Mouse (Mus musculus) c-Kit-positive CD71-positive TER-119-negative erythroid progenitor cells, embryonic 14.5 days (primary cell): ENCODE results near the gene Hist2h4.
"Not testable (repeated sequence)": the region's sequence is repeated elsewhere in the genome, so short reads cannot be mapped to it uniquely, and the experiment has no call there.

Source experiments
- DNase-seq: peaks from one replicate; pipeline ENCODE4 v3.0.0-alpha.2; 2013; ENCODE audit warnings: low read depth

Gene Hist2h4

GRCm38 (mm10) chr3:96262979-96263550 is at the start of gene Hist2h4:
Gene Hist2h4, minus strand, starts transcription at chr3:96263311.
- peak; percentile 96 for DNase-seq

DNA sequence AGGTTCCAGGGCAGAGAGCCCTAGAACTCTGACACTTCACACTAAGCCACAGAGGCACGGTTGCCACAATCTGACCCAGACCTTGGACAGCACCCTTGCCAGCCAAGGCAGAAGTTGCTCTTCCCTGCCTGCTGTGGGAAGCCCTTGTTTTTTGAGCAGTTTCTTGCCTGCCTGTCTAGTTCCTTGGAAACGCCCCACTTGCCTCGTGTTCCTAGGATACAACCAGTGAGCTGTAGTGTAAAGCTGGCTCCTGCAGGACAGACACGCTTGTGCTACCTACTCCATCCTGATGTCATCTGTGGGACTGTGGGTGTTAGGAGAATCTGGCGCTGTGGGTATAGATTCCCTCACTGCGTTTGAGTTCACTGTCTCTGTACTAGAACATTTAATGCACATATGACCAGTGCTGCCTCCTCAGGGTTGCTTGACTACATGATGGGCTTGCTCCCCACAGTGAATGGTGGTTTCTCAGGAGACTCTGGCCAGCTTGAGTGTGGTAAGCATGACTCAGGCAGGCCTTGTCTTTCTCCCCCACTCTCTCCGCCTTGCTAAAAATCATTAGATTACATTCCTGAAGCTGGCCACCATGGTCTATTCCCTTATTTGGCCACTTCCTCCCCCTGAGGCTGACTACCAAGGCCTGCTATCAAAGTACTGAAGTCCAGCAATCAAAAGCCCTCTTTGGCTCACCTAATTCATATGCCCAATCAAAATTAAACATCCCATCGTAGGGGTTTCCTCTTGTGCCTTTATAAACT is 49.4 kb upstream of the Hist2h4 start:
- DNase-seq, result no peak

GRCm38 (mm10) chr3:96309441-96309840 is 46.3 kb upstream of the Hist2h4 start:
- DNase-seq, result no peak

DNA sequence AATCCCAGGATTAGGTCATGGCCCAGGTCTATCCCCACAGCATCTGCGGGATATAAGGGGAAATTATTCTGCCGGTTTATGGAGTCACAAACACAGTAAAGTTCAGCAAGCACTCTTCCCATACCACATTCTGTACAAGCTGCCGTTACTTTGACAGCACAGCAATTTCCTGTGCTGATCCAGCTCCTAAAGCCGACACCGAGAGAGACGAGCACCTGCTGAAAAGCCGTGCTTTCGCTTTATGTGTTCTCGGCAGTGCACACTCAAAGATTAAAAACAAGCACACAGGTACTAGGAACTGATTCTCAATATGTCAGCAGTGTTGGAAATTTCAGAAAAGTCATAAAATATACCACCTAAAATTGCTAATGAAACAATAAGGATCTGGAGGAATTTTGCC is 43.4 kb upstream of the Hist2h4 start:
- no peak for DNase-seq

GRCm38 (mm10) chr3:96302076-96302475 is 39.0 kb upstream of the Hist2h4 start:
- no peak for DNase-seq

DNA sequence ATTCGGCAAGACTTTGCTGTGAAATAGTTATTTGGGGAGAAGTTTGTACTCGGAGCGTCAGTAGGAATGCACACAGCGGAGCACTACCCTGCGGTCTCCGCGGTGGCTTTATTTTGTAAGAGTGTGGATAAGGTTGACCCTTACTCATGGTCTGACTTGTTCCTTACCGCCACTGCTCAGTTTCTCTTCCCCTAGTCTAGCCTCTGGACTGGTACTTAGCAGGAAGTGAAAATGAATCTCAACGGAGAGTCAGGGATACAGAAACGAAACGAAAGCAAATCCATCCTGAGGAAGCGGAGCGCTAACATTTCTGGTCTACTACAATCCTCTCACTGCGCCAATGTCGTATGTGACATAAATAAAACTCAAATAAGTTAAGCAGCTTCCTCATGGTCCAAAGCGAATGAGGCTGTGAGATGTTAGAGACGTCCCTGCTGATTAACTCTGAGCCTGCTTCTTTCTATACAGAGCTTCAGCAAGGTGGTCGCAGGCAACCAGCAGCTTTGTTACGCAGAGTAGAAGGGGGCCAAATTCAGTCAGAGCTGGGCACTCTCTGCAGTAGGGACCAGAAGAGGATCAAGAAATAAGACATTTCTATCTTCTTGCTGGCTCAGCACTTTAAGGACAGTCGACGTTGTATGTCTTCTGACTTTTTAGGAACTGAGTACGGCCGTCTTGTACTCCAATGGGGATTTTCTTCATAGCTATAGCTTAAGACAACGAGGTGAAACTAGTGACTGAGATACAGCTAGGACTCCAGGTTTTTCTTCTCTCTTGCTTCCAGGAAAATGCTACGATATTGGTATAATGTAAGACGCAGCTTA is 37.8 kb upstream of the Hist2h4 start:
- no peak for DNase-seq

DNA sequence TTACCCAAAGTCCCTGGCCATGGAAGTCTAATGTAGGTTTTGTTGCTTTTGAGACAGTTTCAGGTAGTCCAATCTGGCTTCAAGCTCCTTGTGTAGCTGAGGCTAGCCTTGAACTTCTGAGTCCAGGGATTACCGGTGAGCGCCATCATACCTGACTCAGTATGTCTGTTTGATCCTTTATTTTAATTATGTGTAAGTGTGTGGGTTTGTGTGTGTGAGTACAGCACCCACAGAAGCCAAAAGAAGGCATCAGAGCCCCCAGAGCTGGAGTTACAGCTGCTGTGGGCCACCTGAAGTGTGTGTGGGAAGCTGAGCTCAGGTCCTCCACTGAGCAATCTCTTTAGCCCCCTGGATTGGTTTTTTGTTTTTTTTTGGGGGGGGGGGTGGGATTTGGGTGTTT is 36.5 kb upstream of the Hist2h4 start:
- DNase-seq, result no peak

DNA sequence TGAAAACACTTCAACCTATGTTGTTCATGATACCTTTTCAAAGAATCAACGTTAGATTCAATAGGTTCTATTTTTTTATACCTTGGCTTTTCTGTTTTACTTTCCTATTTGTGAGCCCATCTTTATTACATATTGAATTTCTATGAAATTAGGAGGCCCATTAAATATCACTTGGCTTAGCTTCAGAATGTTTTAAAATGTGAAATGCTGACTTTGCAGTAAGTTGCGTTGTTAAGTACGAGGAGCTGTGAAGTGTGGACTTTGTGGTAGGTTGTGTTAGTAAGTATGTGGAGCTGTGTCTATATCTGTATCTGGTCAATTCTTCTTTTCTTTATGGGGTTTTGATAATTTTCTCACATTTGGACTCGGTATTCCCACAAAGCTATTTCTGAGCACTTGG is 35.2 kb upstream of the Hist2h4 start:
- DNase-seq, result no peak

- DNase-seq, result no peak
These were observed 30.7 kb upstream of the Hist2h4 start, which contains the start of gene Fcgr1 for GRCm38 (mm10) chr3:96293787-96294186. Gene Fcgr1, minus strand, starts transcription at chr3:96293969.

DNA sequence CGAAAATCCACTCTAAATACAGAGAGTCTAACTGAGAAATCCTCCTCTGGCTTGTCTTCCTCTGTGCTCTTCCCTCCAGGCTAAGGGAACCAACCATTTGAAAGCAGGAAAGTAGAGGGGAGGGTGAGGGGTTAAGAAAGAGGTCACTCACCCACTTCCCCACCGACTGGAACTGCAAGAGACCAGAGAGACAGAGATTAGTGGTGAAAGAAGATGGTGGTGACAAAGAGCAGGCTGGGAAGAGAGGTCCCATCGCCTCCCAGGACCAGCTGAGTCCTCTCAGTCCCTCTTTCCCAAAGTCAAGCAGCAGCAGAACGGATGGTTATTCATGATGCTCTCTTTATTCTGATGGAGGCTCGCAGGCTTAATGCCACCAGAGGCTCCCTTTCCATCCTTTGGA is 30.3 kb upstream of the Hist2h4 start:
- no peak for DNase-seq

GRCm38 (mm10) chr3:96292641-96293040 is 29.5 kb upstream of the Hist2h4 start:
- DNase-seq, result no peak

- DNase-seq, result not testable (repeated sequence)
These were observed 27.6 kb upstream of the Hist2h4 start for GRCm38 (mm10) chr3:96290727-96291126.

GRCm38 (mm10) chr3:96289201-96289600 is 26.1 kb upstream of the Hist2h4 start:
- no peak for DNase-seq

DNA sequence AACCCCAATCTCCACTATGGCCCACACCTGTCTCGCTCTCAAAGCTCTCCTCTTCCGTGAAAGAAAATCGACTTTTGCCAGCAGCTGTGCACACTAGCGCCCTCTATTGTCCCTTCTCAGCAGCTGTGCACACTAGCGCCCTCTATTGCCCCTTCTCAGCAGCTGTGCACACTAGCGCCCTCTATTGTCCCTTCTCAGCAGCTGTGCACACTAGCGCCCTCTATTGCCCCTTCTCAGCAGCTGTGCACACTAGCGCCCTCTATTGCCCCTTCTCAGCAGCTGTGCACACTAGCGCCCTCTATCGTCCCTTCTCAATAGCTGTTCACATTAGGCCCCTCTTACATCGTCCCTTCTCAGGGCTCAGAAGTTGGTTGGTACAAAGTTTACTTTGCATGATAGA is 24.2 kb upstream of the Hist2h4 start:
- DNase-seq, result not testable (repeated sequence)

GRCm38 (mm10) chr3:96284457-96284856 is 21.3 kb upstream of the Hist2h4 start:
- no peak for DNase-seq

DNA sequence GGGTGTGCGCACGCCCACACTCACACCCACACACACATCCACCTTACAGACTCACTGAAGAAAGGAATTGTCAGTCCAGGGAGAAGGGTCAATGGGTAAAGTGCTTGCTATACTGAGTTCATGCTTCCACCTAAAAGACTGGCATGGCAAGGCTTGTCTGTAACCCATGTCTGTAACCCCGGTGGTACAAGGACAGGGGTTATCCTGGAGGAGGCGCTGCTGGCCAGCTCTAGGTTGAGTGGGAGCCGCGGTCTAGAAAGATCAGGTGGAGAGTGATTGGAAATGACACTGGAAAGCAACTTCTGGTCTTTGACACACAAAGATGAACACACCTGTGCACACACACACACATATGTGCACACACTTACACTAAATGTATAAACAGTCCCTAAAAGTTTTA is 17.5 kb upstream of the Hist2h4 start:
- no peak for DNase-seq

DNA sequence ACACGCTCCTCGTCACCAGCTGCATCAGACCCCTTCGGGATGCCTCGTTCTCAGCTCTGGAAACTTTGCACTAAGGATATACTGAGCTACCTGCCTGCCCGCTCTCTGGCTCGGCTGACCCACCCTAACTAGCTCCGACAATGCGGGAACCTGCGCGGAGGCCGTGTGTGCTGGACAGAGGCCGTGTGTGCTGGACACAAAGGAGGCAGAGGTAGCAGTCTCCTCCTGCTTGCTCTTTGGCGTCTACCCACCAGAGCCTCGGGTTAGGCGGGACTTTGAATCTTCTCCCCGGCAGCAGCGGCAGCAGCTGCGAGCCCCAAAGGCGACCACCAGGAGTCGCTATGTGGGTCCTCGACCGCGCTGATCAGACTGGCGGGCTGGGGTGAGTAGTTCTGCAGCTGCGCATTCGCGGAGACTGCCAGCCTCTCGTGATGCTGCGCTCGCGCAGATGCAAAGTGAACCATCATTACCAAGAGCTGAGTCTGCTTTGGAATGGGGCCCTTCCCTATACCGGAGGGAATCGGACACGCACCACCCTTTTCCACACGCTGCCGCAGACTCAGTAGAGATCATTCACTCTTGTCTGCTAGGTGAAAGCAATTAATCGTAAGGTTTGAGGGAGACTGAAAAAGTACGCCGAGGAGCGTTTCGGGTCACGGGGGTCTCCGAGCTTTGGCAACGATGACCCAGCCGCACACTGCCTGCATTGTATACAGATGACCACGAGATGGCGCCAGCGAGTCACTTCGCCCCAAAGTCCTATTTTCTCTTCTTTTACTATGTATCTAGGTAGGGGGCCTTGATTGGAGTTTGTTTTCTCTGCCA is 14.9 kb upstream of the Hist2h4 start:
- DNase-seq, result peak; percentile 78

DNA sequence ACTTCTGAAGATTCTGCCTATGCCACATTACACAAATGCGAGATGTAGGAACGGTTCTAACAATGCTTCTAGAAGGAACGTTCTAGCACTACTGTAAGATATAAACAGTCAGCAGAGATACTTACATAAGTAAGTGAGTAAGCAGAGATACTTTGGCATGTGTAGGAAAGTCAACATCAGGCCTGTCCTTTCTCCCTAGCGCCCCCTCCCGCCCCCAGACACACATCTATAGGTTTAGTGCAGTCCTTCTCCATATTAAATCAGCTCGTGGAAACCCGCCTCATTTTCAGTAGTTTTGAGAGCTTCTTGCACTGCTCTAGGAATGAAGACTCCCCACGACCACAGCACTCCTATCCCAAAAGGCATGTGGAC is 14.3 kb upstream of the Hist2h4 start:
- DNase-seq, result no peak

GRCm38 (mm10) chr3:96273591-96274465 is 10.7 kb upstream of the Hist2h4 start:
- DNase-seq, result peak; percentile 59

GRCm38 (mm10) chr3:96269511-96270474 is 6.7 kb upstream of the Hist2h4 start, which contains the start of gene Hist2h2bb:
Gene Hist2h2bb, plus strand, starts transcription at chr3:96269752.
- DNase-seq, result peak; percentile 97
